16 mouse cellular contexts compared by ENCODE assay signal in genomic region chr12:54819181-54819935, GRCm38 (mm10). TPM values are rescaled to one million over a fixed set of nuclear protein-coding genes. Genes with fewer than 3 reads are reported as not detected.
A peak's percentile ranks its signal among the peaks of the same experiment; 100 is the strongest.
DNase-seq lines count a peak whose midpoint lies in the region; ATAC-seq and TF ChIP-seq lines count a peak whose summit lies in the region.
"Had no signal": no experiment of that assay in that cellular context is flagged by ENCODE, and none has a peak within 500 bp of the region (broad histone marks: within the 10 kb centered on the region; RNA-seq: fewer than 3 reads in every experiment).

No protein-coding gene starts in this region.

- no peak overlapping the region for H3K4me2 ChIP-seq in heart, embryonic 13.5 days
- H3K4me2 ChIP-seq in intestine, embryonic 15.5 days (replicated peaks) = no peak overlapping the region
- H3K4me2 ChIP-seq: forebrain, embryonic 12.5 days; neural tube, embryonic 13.5 days; stomach, embryonic 15.5 days had no signal

- no peak overlapping the region for H3K4me3 ChIP-seq in heart, embryonic 13.5 days
- H3K4me3 ChIP-seq in heart, adult 2 months = no peak overlapping the region
- no peak overlapping the region for H3K4me3 ChIP-seq in intestine, embryonic 15.5 days (replicated peaks)
- H3K4me3 ChIP-seq: forebrain, embryonic 12.5 days; neural tube, embryonic 13.5 days; stomach, embryonic 15.5 days had no signal

- no peaks in the 10 kb centered on the region for H3K36me3 ChIP-seq in heart, embryonic 13.5 days
- H3K36me3 ChIP-seq in heart, adult 2 months (ENCODE audit: control insufficient read depth, insufficient read depth, low read length) = no peaks in the 10 kb centered on the region
- H3K36me3 ChIP-seq in intestine, embryonic 15.5 days = no peaks in the 10 kb centered on the region
- H3K36me3 ChIP-seq: forebrain, embryonic 12.5 days; neural tube, embryonic 13.5 days; stomach, embryonic 15.5 days had no signal

- TF ChIP-seq CTCF in heart, adult 2 months (IDR thresholded peaks at IDR 0.05) = no peak

- no peaks in the 10 kb centered on the region for H3K27me3 ChIP-seq in heart, embryonic 13.5 days (replicated peaks)
- no peaks in the 10 kb centered on the region for H3K27me3 ChIP-seq in heart, adult 2 months (ENCODE audit: control insufficient read depth, insufficient read depth, low read length)
- H3K27me3 ChIP-seq in intestine, embryonic 15.5 days (replicated peaks) = no peaks in the 10 kb centered on the region
- H3K27me3 ChIP-seq: neural tube, embryonic 13.5 days; stomach, embryonic 15.5 days had no signal

- intact Hi-C loops in heart, adult 2 months (cut with DNase I) = no loop called here

- H3K4me1 ChIP-seq in heart, embryonic 13.5 days = peaks cover 29% of the 10 kb centered on the region
- H3K4me1 ChIP-seq in heart, adult 2 months (ENCODE audit: control insufficient read depth, insufficient read depth, low read length) = no peaks in the 10 kb centered on the region
- peaks cover 11% of the 10 kb centered on the region for H3K4me1 ChIP-seq in intestine, embryonic 15.5 days (replicated peaks)
- H3K4me1 ChIP-seq: forebrain, embryonic 12.5 days; neural tube, embryonic 13.5 days had no signal

- WGBS in heart, embryonic 13.5 days = 31% methylated on average over 6 of the region's 6 CpGs
- 42% methylated on average over 6 of the region's 6 CpGs for WGBS in heart, adult 2 months
- 55% methylated on average over 6 of the region's 6 CpGs for WGBS in intestine, embryonic 15.5 days

- H3K9ac ChIP-seq in heart, embryonic 13.5 days = 0 out of 2 replicates have a peak overlapping the region, but pooled peaks have one; percentile 24
- H3K9ac ChIP-seq in heart, adult 2 months (ENCODE audit: low read depth, low read length) = no peak overlapping the region
- no peak overlapping the region for H3K9ac ChIP-seq in intestine, embryonic 15.5 days
- H3K9ac ChIP-seq: forebrain, embryonic 12.5 days; neural tube, embryonic 13.5 days; stomach, embryonic 15.5 days had no signal

- no peak for TF ChIP-seq POLR2A in heart, adult 2 months (IDR thresholded peaks at IDR 0.05; ENCODE audit: insufficient read depth, low read depth, low read length)

- no peak for ATAC-seq in heart, embryonic 13.5 days (ENCODE audit: extremely low read depth, insufficient number of reproducible peaks, low FRiP score, low TSS enrichment)
- ATAC-seq in intestine, embryonic 15.5 days = peak; percentile 42
- ATAC-seq: inflammation-experienced regulatory T-cells, adult 6 months had no signal

- DNase-seq in heart, adult 2 months = no peak
- DNase-seq in 3T3-L1 (ENCODE audit: low read depth, low spot score) = peak; percentile 42
- peak; percentile 37 to 56 for DNase-seq in kidney, postnatal 4 days
- DNase-seq in urinary bladder, postnatal 36 days (ENCODE audit: low spot score in 2 of 2) = no peak
- DNase-seq in right cerebral cortex, postnatal 10 days (ENCODE audit: low spot score in 2 of 2) = no peak
- DNase-seq: adrenal gland, adult 8-10 months; cerebellum, adult 2 months; gastrocnemius, postnatal 36 days; layer of hippocampus, adult 9-11 months; thymus, postnatal 25 days had no signal

- H3K9me3 ChIP-seq in heart, embryonic 13.5 days = no peaks in the 10 kb centered on the region
- H3K9me3 ChIP-seq in intestine, embryonic 15.5 days = no peaks in the 10 kb centered on the region
- H3K9me3 ChIP-seq: forebrain, embryonic 12.5 days; neural tube, embryonic 13.5 days; stomach, embryonic 15.5 days had no signal

- TF ChIP-seq EP300 in heart, adult 2 months (IDR thresholded peaks at IDR 0.05; ENCODE audit: insufficient read depth, low read depth, low read length) = no peak

- H3K27ac ChIP-seq in heart, embryonic 13.5 days (replicated peaks) = peak overlapping the region; percentile 58
- H3K27ac ChIP-seq in heart, adult 2 months = no peak overlapping the region
- H3K27ac ChIP-seq in intestine, embryonic 15.5 days = no peak overlapping the region
- H3K27ac ChIP-seq: forebrain, embryonic 12.5 days; neural tube, embryonic 13.5 days; stomach, embryonic 15.5 days had no signal

- no peaks in the 10 kb centered on the region for H3K79me2 ChIP-seq in heart, adult 2 months (replicated peaks; ENCODE audit: control insufficient read depth, insufficient read depth, low read length)

RNA-seq across cellular contexts. Expression of gene Snx6, which starts 23.9 kb away (rescaled TPM):
- polyA plus RNA-seq in heart, embryonic 13.5 days (2015; fragmentation: Nextera tagmentation; extraction: Ambion mirVana) = 106 and 110 TPM in 2 replicates
- total RNA-seq in heart, adult 2 months (2021) = 10 to 100 TPM; 26.4 to 27.8 TPM
- polyA plus RNA-seq in heart, adult 2 months (2012; rRNA removed) = 12.3 and 15.8 TPM in 2 replicates
- polyA plus RNA-seq in intestine, embryonic 15.5 days (2015; fragmentation: Nextera tagmentation; extraction: Ambion mirVana) = 153 and 201 TPM in 2 replicates

RNA-seq across cellular contexts. Expression of gene Cfl2, which starts 43.3 kb away (rescaled TPM):
- 416 and 457 TPM in 2 replicates for polyA plus RNA-seq in heart, embryonic 13.5 days (2015; fragmentation: Nextera tagmentation; extraction: Ambion mirVana)
- total RNA-seq in heart, adult 2 months (2021) = 100 to 1,000 TPM; 333 to 392 TPM
- polyA plus RNA-seq in heart, adult 2 months (2012; rRNA removed) = 156 and 340 TPM in 2 replicates
- 157 and 174 TPM in 2 replicates for polyA plus RNA-seq in intestine, embryonic 15.5 days (2015; fragmentation: Nextera tagmentation; extraction: Ambion mirVana)

Comparison
In these comparisons a context has a peak if more than half of its experiments do, and no peak if none do; other contexts are left out.
1. DNase-seq: peak in 3T3-L1 (single experiment) and kidney, postnatal 4 days (2 of 2); none in heart, adult 2 months (0 of 2), urinary bladder, postnatal 36 days (0 of 2) and right cerebral cortex, postnatal 10 days (0 of 2).